Mouse (Mus musculus) heart, adult 18-20 months (tissue): ENCODE data around the gene Prl2c2. TPM values are rescaled to one million over a fixed set of nuclear protein-coding genes. Genes with fewer than 3 reads are reported as not detected.
"Not testable (repeated sequence)": the region's sequence is repeated elsewhere in the genome, so short reads cannot be mapped to it uniquely, and the experiment has no call there.

Source experiments
- DNase-seq, 2 experiments: peaks; one replicate each; pipeline ENCODE4 v3.0.0; 2021 to 2022; ENCODE audit warnings: mixed read lengths in 1 of 2
- long read RNA-seq, 2 experiments: library from polyadenylated mRNA; stranded (forward); transcript quantifications; one replicate each; pipeline ENCODE4 v2.0.0; 2021
- total RNA-seq, 2 experiments: library from RNA; stranded (reverse); gene quantifications; 2 replicates each; pipeline ENCODE4 v1.2.3; 2021

The Prl2c2 gene
- total RNA-seq = not detected
- long read RNA-seq, experiment 1 = 0 reads
- long read RNA-seq, experiment 2 = 0 reads

DNA sequence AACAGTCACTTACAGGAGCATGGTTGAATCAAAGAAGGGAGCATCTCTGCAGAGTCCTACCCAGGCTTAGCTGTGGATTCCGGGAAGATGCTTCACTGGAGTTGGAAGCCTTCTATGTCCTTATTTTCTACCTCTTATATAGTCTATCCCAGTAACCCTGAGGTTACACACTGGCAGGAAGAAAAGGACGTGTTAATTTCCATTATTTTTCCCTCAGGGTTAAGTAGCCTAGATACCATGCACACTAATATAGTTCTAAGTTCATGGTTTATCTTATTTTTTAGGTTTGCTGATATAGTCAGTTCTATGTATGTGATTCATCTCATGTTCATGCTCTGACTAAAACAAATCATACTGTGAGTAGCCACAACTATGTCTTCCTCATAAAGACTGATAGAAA is at the start of gene Prl2c2:
Prl2c2 (minus strand) TSS at position 101 of the 400 bp plus-strand sequence.
- DNase-seq = not testable (repeated sequence)

DNA sequence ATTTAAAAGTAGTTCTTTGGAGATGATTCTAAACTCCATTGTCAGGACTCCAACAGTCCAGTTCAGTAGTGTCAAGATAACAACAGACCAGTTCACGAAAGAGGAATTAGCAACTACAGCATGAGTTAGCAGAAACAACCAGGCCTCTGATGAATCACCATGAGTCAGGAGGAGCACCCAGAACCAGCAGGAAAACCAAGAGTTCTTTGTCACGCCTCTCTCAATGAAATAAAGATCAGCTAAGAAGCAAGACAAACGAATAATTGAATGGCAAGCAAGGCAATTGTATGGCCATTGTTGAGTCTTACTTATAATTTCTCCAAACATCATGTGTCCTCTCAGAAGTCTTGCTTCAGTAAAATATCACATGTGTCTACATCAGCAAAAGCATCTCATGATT is 20.7 kb upstream of the Prl2c2 start:
- DNase-seq = not testable (repeated sequence)

DNA sequence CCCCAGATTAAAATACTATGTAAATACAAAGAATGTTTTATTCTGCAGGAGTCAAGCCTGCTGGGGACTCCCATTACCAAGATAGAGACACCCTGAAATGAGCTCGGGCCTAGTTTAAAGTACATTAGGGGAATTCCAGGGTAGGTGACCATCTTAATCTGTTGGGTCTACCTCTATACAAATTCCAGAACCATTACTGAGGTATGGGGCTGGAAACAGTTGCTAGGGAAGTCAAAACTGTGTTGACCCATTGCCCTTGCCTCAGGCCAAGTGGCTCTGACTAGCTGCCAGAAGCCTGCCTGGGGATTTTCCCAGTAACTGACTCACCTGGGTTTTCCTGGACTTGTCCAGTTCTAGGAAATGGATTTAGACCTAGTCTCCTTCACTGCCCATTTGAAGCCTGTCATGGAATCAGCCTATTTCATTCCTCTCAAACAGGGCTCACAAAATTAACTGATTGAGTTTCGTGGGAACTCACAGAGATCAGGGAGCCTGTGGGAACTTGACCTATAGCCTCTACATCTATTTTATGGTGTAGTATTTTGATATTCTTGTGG is 8.9 kb upstream of the Prl2c2 start:
- DNase-seq = not testable (repeated sequence)

Other genes starting within 250 kb of the Prl2c2 start
- gene Prl2c3, start 205.3 kb downstream of the Prl2c2 start, total RNA-seq = not detected
- not detected for gene Prl2c5, start 177.3 kb upstream of the Prl2c2 start, total RNA-seq